Mouse (Mus musculus): Measurements from ENCODE around the gene Fhod1.

The Fhod1 gene

GRCm38 (mm10) chr8:105318662-105319190 lies 29.0 kb downstream of the Fhod1 start:
- no peak for DNase-seq (ENCODE audit: low read depth, low spot score)

- DNase-seq (ENCODE audit: low read depth, low spot score): no peak
Measured at GRCm38 (mm10) chr8:105317941-105318340, 29.8 kb downstream of the Fhod1 start.

- no peak for DNase-seq (ENCODE audit: low read depth, low spot score)
Measured at GRCm38 (mm10) chr8:105315073-105315769, 32.5 kb downstream of the Fhod1 start.

- DNase-seq (ENCODE audit: low read depth, low spot score): no peak
Measured at GRCm38 (mm10) chr8:105313622-105314402, 33.9 kb downstream of the Fhod1 start.

- DNase-seq (ENCODE audit: low read depth, low spot score): no peak
Measured at GRCm38 (mm10) chr8:105312891-105313481, 34.8 kb downstream of the Fhod1 start.

- DNase-seq (ENCODE audit: low read depth, low spot score): no peak
Measured at GRCm38 (mm10) chr8:105311718-105312117, 36.0 kb downstream of the Fhod1 start.

GRCm38 (mm10) chr8:105310118-105310517 lies 37.6 kb downstream of the Fhod1 start:
- no peak for DNase-seq (ENCODE audit: low read depth, low spot score)

GRCm38 (mm10) chr8:105309142-105309847 lies 38.5 kb downstream of the Fhod1 start:
- DNase-seq (ENCODE audit: low read depth, low spot score): no peak

- DNase-seq (ENCODE audit: low read depth, low spot score): no peak
Measured at GRCm38 (mm10) chr8:105308428-105308827, 39.3 kb downstream of the Fhod1 start.

GRCm38 (mm10) chr8:105307670-105308069 lies 40.1 kb downstream of the Fhod1 start:
- no peak for DNase-seq (ENCODE audit: low read depth, low spot score)

GRCm38 (mm10) chr8:105306146-105306691 lies 41.5 kb downstream of the Fhod1 start:
- DNase-seq (ENCODE audit: low read depth, low spot score): no peak

- DNase-seq (ENCODE audit: low read depth, low spot score): no peak
Measured at GRCm38 (mm10) chr8:105305211-105306145, 42.3 kb downstream of the Fhod1 start, which contains the start of gene Elmo3. Gene Elmo3 (plus strand): TSS chr8:105305601.

- DNase-seq (ENCODE audit: low read depth, low spot score): no peak
Measured at GRCm38 (mm10) chr8:105304325-105305210, 43.2 kb downstream of the Fhod1 start.

GRCm38 (mm10) chr8:105303874-105304273 lies 43.9 kb downstream of the Fhod1 start:
- DNase-seq (ENCODE audit: low read depth, low spot score): no peak

- DNase-seq (ENCODE audit: low read depth, low spot score): no peak
Measured at GRCm38 (mm10) chr8:105303396-105303795, 44.4 kb downstream of the Fhod1 start.

GRCm38 (mm10) chr8:105299962-105300361 lies 47.8 kb downstream of the Fhod1 start:
- DNase-seq (ENCODE audit: low read depth, low spot score): no peak

GRCm38 (mm10) chr8:105298351-105299252 lies 49.2 kb downstream of the Fhod1 start:
- no peak for DNase-seq (ENCODE audit: low read depth, low spot score)
